Mouse (Mus musculus): ENCODE data around the gene Grik4. TPM values are rescaled to one million over a fixed set of nuclear protein-coding genes. Genes with fewer than 3 reads are reported as not detected.

Gene Grik4
- polyA plus RNA-seq, 1 experiment from 2014 or later, result 1.2 TPM

DNA sequence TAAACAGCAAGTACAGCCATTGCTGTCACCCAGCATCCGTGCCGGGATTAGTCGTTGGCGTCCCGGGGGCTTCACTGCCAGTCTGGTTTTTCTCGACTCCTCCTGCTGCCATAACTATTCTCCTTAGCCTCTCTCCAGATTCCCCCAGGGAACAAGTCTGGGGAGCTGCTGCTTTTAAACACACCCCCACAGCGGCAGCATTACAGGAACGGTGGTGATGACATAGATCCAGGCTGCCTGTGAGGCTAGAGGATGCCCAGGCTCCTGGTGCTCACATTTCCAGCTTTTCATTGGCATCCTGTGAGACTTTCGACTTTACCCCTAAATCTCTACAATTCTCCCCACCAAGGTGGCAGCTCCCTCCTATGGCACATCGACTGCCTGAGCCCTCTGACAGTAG, 297.5 kb downstream of the Grik4 start:
- Histone ChIP-seq H3K4me3 (ENCODE audit: low read depth, low read length) (no peak overlapping the region), H3K4me2 (no peak overlapping the region), H3K27ac (ENCODE audit: low read depth, low read length) (no peak overlapping the region), H3K27me3 (ENCODE audit: control insufficient read depth, insufficient read depth, low read length) (no peaks in the 10 kb centered on the region), H3K36me3 (ENCODE audit: control insufficient read depth, insufficient read depth, low read length) (no peaks in the 10 kb centered on the region), H3K9me3 (ENCODE audit: control insufficient read depth, low read length) (no peaks in the 10 kb centered on the region), H3K4me1 (ENCODE audit: control insufficient read depth, insufficient read depth, low read length) (peaks cover 11% of the 10 kb centered on the region), H3K9ac (ENCODE audit: low read length) (no peak overlapping the region)
- 76% methylated on average over 10 of the region's 10 CpGs for WGBS
- no peak for ATAC-seq (ENCODE audit: low FRiP score)
- DNase-seq (ENCODE audit: low spot score, missing footprints), result no peak

DNA sequence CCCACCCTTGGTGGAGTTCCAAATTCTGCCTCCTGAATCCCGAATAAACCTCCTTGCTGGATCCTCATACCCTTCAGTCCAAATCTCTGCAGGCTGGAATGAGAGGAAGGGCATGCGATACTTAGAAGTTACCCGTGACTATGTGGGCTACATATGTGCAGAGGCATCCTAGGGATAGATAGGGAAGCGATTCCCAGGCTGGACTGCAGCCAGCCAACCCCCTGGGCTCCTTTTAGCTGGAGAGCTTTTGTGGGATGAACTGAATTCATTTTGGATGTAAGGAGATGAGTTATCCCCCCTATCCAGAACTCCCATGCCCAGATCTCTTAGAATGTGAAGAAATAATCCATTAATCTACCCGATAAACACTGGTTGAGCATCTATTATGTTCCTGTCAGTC, 299.1 kb downstream of the Grik4 start:
- H3K4me3 ChIP-seq (ENCODE audit: low read depth, low read length), result no peak overlapping the region
- H3K27ac ChIP-seq (ENCODE audit: low read depth, low read length), result no peak overlapping the region
- H3K36me3 ChIP-seq (ENCODE audit: control insufficient read depth, insufficient read depth, low read length), result no peaks in the 10 kb centered on the region
- no peak overlapping the region for H3K4me2 ChIP-seq
- H3K27me3 ChIP-seq (ENCODE audit: control insufficient read depth, insufficient read depth, low read length), result no peaks in the 10 kb centered on the region
- peaks cover 4% of the 10 kb centered on the region; the same call in 1 of the 2 replicates for H3K4me1 ChIP-seq (ENCODE audit: control insufficient read depth, insufficient read depth, low read length)
- no peaks in the 10 kb centered on the region for H3K9me3 ChIP-seq (ENCODE audit: control insufficient read depth, low read length)
- DNase-seq (ENCODE audit: low spot score, missing footprints), result no peak
- no peak for ATAC-seq (ENCODE audit: low FRiP score)
- no peak overlapping the region for H3K9ac ChIP-seq (ENCODE audit: low read length)
- 91% methylated on average over 5 of the region's 5 CpGs for WGBS

DNA sequence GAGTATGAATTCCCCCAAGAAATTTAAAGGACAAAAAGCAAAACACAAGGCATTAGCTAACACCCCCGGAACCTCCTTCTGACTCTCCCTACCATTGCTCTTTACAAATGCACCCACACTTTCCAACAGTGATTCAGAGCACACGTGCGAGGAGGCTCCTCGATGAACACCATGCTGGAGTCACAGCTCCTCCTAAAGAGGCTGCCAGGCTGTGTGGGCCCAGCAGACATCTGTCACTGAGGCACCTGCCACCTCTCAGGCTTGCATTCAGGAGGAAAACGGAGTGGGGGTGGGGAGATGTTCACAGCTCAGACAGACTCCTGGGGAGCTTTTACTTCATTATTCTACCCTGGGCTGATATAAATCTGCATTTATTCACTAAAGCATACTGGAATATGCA, 301.5 kb downstream of the Grik4 start:
- Histone ChIP-seq H3K9ac (ENCODE audit: low read length) (no peak overlapping the region), H3K4me2 (no peak overlapping the region), H3K9me3 (ENCODE audit: control insufficient read depth, low read length) (no peaks in the 10 kb centered on the region), H3K27me3 (ENCODE audit: control insufficient read depth, insufficient read depth, low read length) (no peaks in the 10 kb centered on the region), H3K4me1 (ENCODE audit: control insufficient read depth, insufficient read depth, low read length) (peaks cover 8% of the 10 kb centered on the region), H3K36me3 (ENCODE audit: control insufficient read depth, insufficient read depth, low read length) (no peaks in the 10 kb centered on the region), H3K4me3 (ENCODE audit: low read depth, low read length) (no peak overlapping the region), H3K27ac (ENCODE audit: low read depth, low read length) (no peak overlapping the region)
- no peak for DNase-seq (ENCODE audit: low spot score, missing footprints)
- ATAC-seq (ENCODE audit: low FRiP score), result no peak
- WGBS, result 54% methylated on average over 5 of the region's 5 CpGs

DNA sequence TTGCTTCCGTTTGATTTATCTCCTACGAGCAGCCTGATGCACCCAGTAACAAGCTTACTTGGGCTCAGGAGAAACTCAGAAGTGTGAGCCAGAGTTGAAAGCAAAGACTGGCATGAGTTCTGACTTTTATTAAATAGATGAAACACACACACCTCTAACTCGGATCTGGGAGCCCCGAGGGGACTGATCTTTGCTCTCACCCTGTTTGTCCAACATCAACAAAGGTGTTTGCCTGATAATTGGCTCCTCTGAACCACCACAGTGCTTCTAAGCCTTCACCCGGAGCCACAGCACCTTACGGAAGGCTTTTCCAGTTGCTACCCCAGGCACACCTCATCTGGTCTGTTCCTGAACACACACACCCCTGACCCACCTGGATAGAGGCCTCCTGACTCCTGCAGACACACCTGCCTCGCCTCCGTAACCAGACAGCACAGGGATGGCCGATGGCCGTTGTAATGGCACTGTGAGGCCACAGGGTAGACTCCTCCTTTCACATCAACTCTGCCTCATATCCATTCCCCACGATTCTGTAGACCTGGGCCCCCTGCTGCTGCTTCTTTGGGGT, 302.7 kb downstream of the Grik4 start:
- no peak for ATAC-seq (ENCODE audit: low FRiP score)
- no peaks in the 10 kb centered on the region for H3K9me3 ChIP-seq (ENCODE audit: control insufficient read depth, low read length)
- H3K4me3 ChIP-seq (ENCODE audit: low read depth, low read length), result no peak overlapping the region
- no peaks in the 10 kb centered on the region for H3K36me3 ChIP-seq (ENCODE audit: control insufficient read depth, insufficient read depth, low read length)
- H3K4me2 ChIP-seq, result no peak overlapping the region
- no peak for DNase-seq (ENCODE audit: low spot score, missing footprints)
- H3K9ac ChIP-seq (ENCODE audit: low read length), result no peak overlapping the region
- peaks cover 7% of the 10 kb centered on the region for H3K4me1 ChIP-seq (ENCODE audit: control insufficient read depth, insufficient read depth, low read length)
- no peak overlapping the region for H3K27ac ChIP-seq (ENCODE audit: low read depth, low read length)
- WGBS, result 73% methylated on average over 11 of the region's 11 CpGs
- no peaks in the 10 kb centered on the region for H3K27me3 ChIP-seq (ENCODE audit: control insufficient read depth, insufficient read depth, low read length)

DNA sequence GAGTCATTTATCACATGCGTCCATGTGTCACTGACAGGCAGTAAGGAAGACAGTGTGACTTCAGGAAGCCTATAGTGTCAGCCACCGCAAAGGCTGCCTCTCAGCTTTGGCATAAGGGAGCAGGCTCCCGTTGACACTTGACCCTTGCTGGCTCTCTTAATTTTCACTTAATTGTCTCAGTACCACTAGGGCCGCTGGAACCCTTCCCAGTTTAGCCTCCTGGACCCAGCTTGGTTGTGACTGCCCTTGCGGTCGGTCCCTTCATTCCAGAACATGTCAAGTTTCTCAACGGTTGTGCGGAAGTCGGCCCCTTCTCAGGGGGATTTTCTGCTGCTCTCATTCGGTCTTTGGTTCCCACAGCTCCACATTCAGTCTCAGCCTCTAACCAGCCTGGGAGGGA, 307.8 kb downstream of the Grik4 start:
- no peak overlapping the region for H3K9ac ChIP-seq (ENCODE audit: low read length)
- H3K27me3 ChIP-seq (ENCODE audit: control insufficient read depth, insufficient read depth, low read length), result no peaks in the 10 kb centered on the region
- no peaks in the 10 kb centered on the region for H3K9me3 ChIP-seq (ENCODE audit: control insufficient read depth, low read length)
- DNase-seq (ENCODE audit: low spot score, missing footprints) (no peak), ATAC-seq (ENCODE audit: low FRiP score) (no peak)
- H3K4me3 ChIP-seq (ENCODE audit: low read depth, low read length), result no peak overlapping the region
- H3K4me1 ChIP-seq (ENCODE audit: control insufficient read depth, insufficient read depth, low read length), result peaks cover 4% of the 10 kb centered on the region; the same call in 1 of the 2 replicates
- H3K27ac ChIP-seq (ENCODE audit: low read depth, low read length), result no peak overlapping the region
- H3K4me2 ChIP-seq, result no peak overlapping the region
- H3K36me3 ChIP-seq (ENCODE audit: control insufficient read depth, insufficient read depth, low read length), result no peaks in the 10 kb centered on the region
- WGBS, result 88% methylated on average over 10 of the region's 10 CpGs

DNA sequence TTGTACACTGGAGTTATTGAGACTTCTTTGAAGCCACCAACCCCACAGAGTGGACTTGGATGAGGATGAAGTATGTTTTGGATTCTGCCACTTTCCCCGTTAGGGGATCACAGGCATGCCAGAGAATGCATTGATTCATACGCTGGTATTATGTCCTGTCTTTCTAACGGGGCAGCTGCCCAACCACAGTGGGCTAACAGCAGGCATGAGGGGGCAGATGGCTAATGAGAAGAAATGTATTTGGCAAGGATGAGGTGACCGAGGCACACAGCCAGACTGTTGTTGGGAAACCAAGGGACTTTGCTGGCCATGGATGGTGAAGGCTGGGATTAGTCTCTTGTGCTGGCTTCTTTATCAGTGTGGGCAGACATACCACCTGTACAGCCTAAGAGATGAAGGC, 312.8 kb downstream of the Grik4 start:
- Histone ChIP-seq H3K4me1 (ENCODE audit: control insufficient read depth, insufficient read depth, low read length) (peaks cover 3% of the 10 kb centered on the region), H3K9ac (ENCODE audit: low read length) (no peak overlapping the region), H3K27ac (ENCODE audit: low read depth, low read length) (no peak overlapping the region), H3K27me3 (ENCODE audit: control insufficient read depth, insufficient read depth, low read length) (no peaks in the 10 kb centered on the region), H3K4me3 (ENCODE audit: low read depth, low read length) (no peak overlapping the region), H3K36me3 (ENCODE audit: control insufficient read depth, insufficient read depth, low read length) (no peaks in the 10 kb centered on the region), H3K4me2 (no peak overlapping the region), H3K9me3 (ENCODE audit: control insufficient read depth, low read length) (no peaks in the 10 kb centered on the region)
- no peak for DNase-seq (ENCODE audit: low spot score, missing footprints)
- no peak for ATAC-seq (ENCODE audit: low FRiP score)
- WGBS, result 89% methylated on average over 4 of the region's 4 CpGs

DNA sequence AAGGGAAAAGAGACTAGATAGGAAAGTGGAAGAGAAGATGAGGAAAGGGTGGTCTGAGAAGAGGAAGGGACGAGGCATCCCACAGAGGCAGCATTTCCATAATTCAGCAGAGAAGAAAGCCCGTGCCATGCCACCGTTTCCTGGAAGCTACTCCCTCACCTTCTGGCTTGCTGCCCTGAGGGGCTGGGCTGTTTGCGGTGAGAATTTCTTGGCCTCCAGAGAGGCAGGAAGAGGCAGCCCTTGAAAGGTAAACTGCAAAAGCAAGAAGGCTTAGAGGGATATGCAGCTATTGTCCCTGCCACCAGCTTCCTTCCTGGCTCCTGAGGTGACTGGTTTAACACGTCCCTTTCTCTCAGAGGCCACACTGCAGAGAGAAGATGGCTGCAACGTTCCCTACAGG, 316.7 kb downstream of the Grik4 start:
- Histone ChIP-seq H3K27me3 (ENCODE audit: control insufficient read depth, insufficient read depth, low read length) (no peaks in the 10 kb centered on the region), H3K4me1 (ENCODE audit: control insufficient read depth, insufficient read depth, low read length) (peaks cover 9% of the 10 kb centered on the region), H3K4me3 (ENCODE audit: low read depth, low read length) (no peak overlapping the region), H3K9me3 (ENCODE audit: control insufficient read depth, low read length) (no peaks in the 10 kb centered on the region), H3K36me3 (ENCODE audit: control insufficient read depth, insufficient read depth, low read length) (no peaks in the 10 kb centered on the region), H3K9ac (ENCODE audit: low read length) (no peak overlapping the region), H3K27ac (ENCODE audit: low read depth, low read length) (no peak overlapping the region), H3K4me2 (no peak overlapping the region)
- DNase-seq (ENCODE audit: low spot score, missing footprints) (no peak), ATAC-seq (ENCODE audit: low FRiP score) (no peak)
- 51% methylated on average over 6 of the region's 6 CpGs for WGBS

DNA sequence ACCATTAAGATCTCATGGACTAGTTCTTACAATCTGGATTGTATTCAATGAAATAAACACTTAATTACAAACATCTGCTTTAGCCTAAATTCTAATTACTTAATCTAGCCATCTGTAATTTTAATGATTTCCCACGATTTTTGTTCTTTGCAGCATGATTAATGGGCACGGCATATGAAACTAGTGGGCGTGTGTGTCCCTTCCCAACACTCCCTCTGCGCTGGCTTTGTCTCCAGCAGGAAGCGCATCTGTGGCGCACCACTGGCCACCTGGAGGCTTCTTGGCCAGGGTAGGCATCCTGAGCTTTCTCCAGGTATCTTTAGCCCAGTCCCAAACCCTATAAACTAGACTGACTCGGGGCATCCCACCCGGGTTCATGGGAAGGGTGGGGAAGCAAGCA, 317.1 kb downstream of the Grik4 start:
- no peak for DNase-seq (ENCODE audit: low spot score, missing footprints)
- Histone ChIP-seq H3K9me3 (ENCODE audit: control insufficient read depth, low read length) (no peaks in the 10 kb centered on the region), H3K4me1 (ENCODE audit: control insufficient read depth, insufficient read depth, low read length) (peaks cover 9% of the 10 kb centered on the region), H3K4me3 (ENCODE audit: low read depth, low read length) (no peak overlapping the region), H3K4me2 (no peak overlapping the region), H3K36me3 (ENCODE audit: control insufficient read depth, insufficient read depth, low read length) (no peaks in the 10 kb centered on the region), H3K27ac (ENCODE audit: low read depth, low read length) (no peak overlapping the region), H3K9ac (ENCODE audit: low read length) (no peak overlapping the region), H3K27me3 (ENCODE audit: control insufficient read depth, insufficient read depth, low read length) (no peaks in the 10 kb centered on the region)
- WGBS, result 76% methylated on average over 8 of the region's 8 CpGs
- ATAC-seq (ENCODE audit: low FRiP score), result no peak

DNA sequence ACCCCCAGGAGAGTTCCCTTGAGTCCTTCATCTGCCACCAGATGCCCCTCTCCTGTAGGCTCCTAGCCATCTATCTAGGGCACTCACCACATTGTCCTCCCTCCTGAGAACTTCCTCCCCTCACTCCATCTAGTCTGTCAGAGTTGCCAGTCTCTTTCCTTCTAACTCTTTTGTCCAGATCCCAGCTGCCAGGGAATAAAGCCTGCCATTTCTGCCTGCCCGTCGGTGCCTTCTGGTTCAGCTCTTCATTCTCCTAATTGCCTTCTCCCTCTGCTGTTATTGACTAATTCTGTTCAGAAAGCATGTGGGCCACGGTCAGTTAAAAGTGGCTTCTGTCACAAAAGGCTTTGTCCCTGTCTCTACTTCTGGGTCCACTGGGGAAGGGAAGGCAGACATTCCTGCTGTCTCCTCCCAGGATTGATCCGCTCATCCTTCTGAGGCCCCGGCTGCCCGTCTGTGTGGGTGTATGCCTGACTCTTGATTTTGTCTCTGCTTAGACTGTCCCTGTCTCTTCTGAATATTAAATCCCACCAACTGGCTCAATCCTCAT, 318.0 kb downstream of the Grik4 start:
- Histone ChIP-seq H3K27ac (ENCODE audit: low read depth, low read length) (peak overlapping the region; percentile 36), H3K9ac (ENCODE audit: low read length) (no peak overlapping the region), H3K4me2 (no peak overlapping the region), H3K9me3 (ENCODE audit: control insufficient read depth, low read length) (no peaks in the 10 kb centered on the region), H3K4me3 (ENCODE audit: low read depth, low read length) (no peak overlapping the region), H3K36me3 (ENCODE audit: control insufficient read depth, insufficient read depth, low read length) (no peaks in the 10 kb centered on the region), H3K4me1 (ENCODE audit: control insufficient read depth, insufficient read depth, low read length) (peaks cover 9% of the 10 kb centered on the region), H3K27me3 (ENCODE audit: control insufficient read depth, insufficient read depth, low read length) (no peaks in the 10 kb centered on the region)
- DNase-seq (ENCODE audit: low spot score, missing footprints) (no peak), ATAC-seq (ENCODE audit: low FRiP score) (no peak)
- WGBS, result 37% methylated on average over 6 of the region's 6 CpGs
